Mouse (Mus musculus) gastrocnemius, postnatal 14 days (tissue): ENCODE measurements around the gene Igf1r. TPM values are rescaled to one million over a fixed set of nuclear protein-coding genes. Genes with fewer than 3 reads are reported as not detected.

Experiments used
- DNase-seq: peaks from one replicate; pipeline ENCODE4 v3.0.0; 2021; ENCODE audit warnings: mixed read lengths
- intact Hi-C: fragments of 180-260 bp; cut with DNase I; formaldehyde crosslinking; loops from one replicate; pipeline ENCODE4 v1.15.1; 2025; ENCODE audit warnings: low total_unique reads
- total RNA-seq, 2 experiments: library from RNA; stranded (reverse); gene quantifications; 2 replicates each; pipeline ENCODE4 v1.2.3; 2021

Igf1r gene
- total RNA-seq, 2 experiments from 2014 or later, result 13.1 to 14.0 TPM

DNA sequence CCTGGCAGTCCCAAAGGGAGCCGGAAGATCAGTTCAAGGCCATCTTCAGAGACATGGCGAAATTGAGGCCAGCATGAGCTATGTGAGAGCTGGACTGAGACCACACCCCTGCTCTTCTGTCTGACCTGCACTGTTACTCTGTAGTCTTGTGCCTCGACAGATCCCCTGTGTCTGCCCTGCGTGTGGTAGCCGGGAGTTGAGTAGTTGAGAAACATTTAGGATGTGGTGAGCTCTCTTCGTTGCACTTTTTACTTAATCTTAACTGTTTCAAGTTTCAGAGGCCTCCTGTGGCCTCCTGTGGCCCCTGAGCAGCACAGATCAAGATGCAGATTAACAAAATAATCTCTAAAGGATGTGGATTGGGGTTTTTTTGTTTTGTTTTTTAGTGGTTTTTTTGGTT is 181.1 kb downstream of the Igf1r start:
- intact Hi-C loops, result loop anchor here (5.0 to 10.0 kb wide), 2 partner anchors 171 to 326 kb away; no protein-coding TSS in a partner anchor
- no peak for DNase-seq

DNA sequence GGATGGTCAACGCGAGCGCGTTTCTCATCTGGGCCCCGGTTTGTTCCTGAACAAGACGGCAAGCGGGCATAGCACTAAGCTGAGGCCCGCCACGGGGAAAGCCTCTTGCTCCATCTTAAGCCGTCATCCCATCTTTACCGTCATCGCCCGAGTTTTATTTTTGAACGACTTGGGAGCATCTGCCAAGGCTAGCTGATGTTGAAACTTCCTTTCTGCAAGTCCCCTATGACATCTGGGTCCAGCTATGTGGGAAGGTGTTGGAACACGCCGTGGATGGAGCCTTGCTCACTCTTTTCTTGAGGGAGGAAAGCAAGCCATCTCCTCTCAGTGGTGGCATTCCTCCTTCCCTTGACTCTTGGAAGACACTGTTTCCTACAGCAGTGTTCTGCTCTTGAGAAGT is 182.3 kb downstream of the Igf1r start:
- intact Hi-C loops, result loop anchor here (5.0 to 10.0 kb wide), 2 partner anchors 170 to 328 kb away; no protein-coding TSS in a partner anchor
- DNase-seq, result peak; percentile 39

DNA sequence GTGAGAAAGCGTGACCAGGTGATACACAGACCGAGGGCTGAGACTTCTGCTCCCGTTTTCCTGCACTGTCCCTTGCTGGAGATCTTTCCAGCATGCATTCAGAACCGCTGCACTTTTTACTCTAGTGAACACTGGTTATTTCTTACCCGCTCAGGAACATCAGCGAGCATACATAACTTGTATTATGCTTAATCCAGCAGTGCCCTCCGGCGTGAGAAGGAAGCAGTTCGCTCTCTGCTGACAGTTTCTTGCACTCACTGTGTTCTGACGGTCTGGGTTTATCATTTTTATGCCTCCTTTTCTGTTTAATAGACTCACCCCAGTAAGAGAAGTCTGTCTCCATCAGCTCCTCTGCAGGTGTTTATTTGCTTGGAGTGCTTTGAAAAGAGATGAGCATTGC is 183.4 kb downstream of the Igf1r start:
- intact Hi-C loops, result loop anchor here (10.0 kb wide), 1 partner anchor 169 kb away; no protein-coding TSS in a partner anchor
- no peak for DNase-seq

DNA sequence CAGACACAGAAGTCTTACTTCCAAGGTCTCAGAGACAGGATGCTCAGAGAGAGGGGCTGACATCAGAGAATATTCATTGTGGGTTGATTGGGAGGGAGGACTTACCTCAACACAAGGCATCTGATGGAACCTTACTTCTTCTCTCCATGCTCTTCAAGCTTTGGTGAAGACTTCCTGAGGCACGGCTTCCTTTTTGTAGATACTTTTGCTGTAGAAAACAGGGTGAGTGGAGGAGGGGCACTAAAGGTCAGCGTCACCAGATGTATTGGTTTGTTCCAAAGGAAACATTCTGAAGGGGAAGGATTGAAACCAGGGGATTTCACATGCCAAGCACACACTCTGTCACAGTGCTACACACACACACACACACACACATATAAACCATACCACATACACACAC is 186.8 kb downstream of the Igf1r start:
- intact Hi-C loops, result loop anchor here (10.0 kb wide), 1 partner anchor 165 kb away; no protein-coding TSS in a partner anchor
- no peak for DNase-seq

DNA sequence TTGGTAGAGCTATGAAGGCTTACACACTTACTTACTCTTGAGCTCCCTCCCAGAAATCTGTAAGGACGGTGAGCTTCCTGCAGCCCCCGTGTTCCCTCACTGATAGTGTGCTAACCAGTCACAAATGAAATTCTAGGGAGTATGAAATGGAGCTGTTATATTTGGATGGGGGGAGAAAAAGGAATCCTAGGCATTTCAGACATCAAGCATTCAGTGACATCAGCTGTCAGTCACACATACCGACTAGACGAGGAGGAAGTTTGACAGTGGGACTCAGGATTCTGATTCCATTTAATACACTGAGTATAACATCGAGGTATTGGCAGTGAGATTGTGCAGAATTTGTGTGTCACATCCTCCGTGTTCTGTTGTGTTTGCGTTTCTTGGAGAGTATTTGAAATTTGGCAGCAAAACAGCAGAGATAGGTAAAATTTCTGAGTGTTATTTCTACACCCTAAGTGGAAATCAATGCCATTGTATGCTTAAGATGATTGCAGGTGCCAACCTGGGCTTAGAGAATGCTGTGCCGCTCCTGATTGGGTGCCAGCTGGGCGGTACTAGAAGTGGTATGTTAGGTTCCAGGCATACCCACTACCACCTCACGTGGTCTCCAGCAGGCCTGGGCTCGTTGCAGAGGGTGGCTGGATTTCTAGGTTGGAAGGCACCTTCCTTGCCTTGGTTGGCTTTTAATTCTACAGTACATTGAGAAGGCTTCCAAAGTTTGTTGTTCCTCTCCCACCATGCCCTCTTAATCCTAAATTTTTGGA is 187.6 kb downstream of the Igf1r start:
- no peak for DNase-seq

DNA sequence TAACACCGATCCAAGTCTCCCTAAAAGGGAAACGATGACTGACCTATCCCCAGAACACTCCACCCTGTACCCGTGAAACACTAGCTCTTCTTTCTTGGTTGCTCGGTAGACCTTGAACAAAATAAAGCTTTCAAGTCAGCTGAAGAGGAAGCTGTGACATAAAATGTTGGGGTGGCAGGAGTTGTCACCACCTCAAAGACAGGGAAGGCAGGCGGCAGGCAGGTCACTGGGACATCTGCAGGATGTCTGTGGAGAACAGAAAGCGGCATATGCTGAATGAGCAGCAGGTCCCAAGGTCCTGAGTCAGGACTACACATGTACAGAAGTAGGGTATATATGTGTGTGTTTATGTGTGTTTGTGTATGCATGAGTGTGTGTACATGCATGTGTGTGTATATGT is 191.6 kb downstream of the Igf1r start:
- intact Hi-C loops, result no loop called here
- DNase-seq, result no peak

More for the DNA sequence above, 187.6 kb downstream of the Igf1r start:
- intact Hi-C loops, result no loop called here

DNA sequence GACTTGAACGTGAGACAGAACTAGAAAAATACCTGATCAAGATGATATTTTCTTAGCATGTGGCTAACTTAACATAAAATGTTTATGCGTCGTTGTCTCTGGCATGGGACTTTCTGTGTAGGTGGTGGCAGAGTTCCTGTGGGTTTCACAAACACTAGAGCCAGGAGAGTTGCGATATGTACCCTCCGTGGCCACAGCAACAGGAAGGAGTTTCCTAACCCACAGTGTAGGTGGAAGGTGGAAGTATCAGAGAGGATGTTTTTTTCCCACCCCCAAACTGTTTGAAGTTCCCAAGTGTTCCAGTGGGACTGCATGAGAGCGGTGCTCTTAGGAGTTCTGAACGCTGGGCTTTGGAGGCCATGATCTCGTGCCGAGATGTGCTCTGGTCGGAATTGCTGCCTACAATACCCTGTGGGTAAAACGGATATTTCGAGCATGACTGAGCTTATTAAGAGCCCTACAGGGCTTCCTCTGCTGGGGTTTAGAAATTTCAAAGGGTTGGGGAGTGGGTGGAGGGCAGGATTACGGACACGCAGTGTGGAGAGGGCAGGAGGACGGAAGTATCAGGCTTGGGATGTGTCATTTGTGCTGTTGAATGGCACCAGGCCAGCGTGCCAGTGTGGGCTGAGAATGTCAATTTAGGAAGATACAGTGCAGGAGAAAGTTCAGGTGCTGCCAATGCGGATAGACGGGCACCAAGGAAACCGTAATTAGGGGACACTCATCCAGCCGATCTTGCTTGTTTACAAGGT is 195.8 kb downstream of the Igf1r start:
- intact Hi-C loops, result no loop called here
- no peak for DNase-seq

DNA sequence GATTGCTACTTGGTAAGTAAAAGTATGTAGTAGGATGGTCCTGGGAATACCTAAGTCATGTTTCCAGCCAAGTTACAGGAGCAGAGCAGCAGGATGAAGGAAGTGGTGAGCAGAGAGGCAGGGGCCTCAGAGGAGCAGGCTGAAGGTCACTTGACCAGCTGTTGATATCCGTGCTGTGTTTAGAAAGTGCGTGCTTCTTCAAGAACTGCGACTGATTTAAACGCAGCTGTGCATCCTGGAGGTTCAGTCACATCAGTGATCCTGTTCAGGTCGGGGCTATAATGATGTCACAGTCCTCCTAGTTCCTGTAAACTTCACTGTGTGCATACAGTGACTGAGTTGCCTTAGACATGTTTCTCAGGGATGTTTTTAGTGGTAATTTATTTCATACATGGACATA is 199.3 kb downstream of the Igf1r start:
- intact Hi-C loops, result no loop called here
- no peak for DNase-seq

DNA sequence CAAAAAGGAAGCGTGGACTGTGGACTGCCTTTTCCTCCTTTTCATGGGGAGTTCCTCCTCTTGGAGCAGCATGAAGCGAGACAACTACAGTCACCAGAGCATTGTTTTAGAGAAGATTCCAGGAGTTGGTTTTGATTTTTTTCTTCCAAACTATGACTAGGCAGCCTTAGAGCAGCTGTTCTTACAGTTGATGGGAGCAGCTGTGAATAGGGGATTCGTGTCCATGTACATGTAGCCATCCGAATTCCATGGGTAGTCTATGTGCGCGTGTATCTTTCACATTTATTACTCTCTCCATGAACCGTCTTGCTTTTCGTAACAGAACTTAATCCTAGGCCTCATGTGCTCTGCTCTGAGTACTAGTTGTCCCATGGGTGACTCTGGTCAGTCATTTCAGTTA is 199.8 kb downstream of the Igf1r start:
- intact Hi-C loops, result no loop called here
- DNase-seq, result no peak

DNA sequence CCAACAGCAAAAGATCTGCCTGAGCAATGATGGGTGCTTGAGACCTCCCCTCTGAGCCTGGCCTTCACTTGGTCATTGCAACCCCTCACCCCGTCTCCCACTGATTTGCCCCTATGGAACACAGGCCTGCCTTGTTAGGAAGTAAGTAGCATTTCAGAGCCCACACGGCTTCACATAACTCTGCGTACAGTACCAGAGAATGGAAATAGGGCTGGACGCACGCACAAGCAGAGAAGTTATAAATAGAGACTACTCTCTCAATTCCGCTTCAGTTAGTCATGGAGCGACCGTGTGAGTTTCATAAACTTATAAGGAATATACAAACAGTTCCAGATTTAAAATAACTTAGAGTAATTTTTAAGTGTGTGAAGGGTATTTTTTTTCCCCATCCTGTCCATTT is 200.6 kb downstream of the Igf1r start:
- DNase-seq, result no peak
- intact Hi-C loops, result no loop called here

DNA sequence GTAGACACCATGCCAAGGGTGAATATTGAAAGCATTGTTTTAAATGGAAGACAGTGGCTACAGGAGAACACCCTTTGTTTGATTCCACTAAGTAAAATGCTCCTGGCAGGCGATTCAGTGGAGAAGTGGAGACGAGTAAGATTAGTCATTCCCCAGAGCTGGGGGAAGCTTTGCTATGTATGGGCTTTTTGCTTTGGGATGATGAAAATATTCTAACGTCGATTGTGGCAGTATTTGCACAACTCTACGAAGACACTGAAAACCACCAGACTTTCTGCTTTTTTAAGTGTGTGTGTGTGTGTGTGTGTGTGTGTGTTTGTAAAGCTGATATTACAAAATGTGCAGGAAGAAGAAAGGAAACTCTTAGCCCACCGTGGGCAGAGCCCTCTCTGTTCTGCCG is 202.0 kb downstream of the Igf1r start:
- intact Hi-C loops, result no loop called here
- no peak for DNase-seq

DNA sequence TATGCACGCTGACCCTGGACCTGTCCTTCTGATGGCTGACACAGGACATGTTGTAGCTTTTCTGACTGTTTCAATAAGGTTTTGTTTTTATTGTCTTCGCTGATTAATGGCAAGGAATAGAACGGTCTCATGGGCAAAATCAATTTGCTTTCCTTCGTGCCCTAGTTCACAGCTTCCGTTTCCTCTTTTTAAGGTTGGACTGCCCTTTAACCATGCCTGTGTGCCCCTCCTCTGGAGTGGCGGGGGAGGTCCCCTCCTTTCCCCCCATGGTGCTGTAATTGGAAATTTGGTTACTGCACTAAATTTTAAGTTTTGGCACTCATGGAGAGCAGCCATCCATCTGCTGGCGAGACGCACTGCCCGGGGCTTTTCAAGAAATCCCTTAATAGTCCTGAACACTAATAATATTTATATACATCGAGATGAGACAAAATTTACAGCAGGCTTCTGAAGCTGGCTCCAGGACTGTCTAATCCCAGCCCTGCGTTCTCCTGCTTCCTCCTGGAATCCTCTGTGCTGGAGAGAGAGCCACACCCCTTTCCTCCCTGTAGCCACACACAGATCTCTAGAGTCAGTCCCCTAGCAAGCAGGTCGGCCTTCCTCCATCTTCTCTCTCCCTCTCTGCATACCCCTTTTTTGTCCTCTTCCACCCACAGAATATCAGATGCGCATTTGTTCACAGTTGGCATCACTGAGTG is 207.6 kb downstream of the Igf1r start:
- no peak for DNase-seq
- intact Hi-C loops, result no loop called here

DNA sequence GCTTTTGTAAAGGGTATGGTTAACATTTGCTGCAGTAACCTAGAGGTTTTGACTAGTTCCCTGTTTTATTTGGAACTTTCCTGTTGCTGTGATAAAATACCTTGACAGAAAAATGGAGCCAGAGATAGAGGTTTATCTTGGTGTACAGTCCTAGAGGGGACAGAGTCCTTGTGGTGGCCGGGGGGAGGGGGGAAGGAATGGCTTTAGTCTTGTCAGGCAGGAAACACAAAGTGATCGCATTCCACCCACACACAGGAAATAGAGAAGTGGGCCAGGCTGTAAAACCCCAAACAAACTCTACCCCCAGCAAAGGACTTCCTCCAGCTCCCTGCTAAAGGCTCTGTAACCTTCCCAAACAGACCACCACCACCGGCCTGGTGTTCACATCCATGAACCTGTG is 211.4 kb downstream of the Igf1r start:
- DNase-seq, result no peak
- intact Hi-C loops, result no loop called here

DNA sequence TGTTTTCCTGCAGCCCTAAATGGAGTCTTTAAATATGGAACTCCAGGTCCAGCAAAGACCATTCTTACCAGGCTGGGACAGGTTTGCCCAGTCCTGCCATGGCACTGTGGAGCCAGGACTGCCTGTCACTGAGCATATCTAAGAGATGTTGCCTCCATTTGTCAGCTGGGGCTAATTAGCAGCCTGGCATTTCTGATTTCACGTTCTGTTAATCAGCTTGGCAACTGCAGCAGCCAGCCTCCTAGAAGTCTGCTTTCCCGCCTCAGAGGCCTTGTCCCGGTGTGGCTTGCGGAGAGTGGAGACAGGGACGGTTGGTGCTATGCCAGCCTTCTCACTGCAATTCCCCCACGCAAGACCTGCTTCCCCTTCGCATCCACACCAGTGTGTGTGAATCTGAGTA is 220.1 kb downstream of the Igf1r start:
- intact Hi-C loops, result no loop called here
- DNase-seq, result no peak

DNA sequence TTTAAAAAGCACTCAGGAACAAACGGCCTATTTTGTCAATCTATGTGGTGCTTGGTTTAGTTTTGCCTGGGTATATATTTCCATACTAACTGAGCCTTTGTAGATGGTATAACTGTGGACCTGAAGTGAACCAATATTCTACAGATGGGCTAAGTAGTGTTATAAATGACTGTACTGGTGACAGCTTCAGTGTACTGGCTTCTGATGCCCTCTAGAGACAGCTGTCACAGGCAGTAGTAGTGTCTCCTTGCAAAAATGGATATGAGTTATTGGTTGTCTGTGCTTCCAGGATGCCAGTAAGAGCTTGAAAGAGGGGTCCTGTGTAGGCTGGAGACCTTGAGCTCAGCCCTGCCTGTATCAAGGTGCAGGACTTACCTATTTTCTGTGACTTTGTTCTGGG is 227.0 kb downstream of the Igf1r start:
- intact Hi-C loops, result no loop called here
- DNase-seq, result no peak

DNA sequence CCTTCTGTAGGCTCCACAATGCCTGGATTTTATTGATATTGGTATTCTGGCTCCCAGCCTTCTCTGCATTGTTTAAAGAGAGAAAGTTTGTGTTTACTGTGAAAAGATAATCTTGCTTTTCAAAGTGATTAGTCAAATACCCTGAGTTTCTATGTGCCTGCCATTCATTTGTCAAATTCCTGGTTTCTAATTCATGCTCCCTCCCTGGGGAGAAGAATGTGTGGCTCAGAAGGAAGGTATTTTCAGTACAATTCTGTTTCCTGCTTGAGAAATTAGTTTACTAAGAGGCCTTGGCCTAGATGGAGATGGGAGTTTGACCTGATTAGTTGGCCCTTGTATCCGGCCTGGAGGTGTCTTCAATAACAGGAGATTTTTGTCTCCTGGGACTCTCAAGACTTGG is 228.5 kb downstream of the Igf1r start:
- DNase-seq, result no peak
- intact Hi-C loops, result no loop called here

DNA sequence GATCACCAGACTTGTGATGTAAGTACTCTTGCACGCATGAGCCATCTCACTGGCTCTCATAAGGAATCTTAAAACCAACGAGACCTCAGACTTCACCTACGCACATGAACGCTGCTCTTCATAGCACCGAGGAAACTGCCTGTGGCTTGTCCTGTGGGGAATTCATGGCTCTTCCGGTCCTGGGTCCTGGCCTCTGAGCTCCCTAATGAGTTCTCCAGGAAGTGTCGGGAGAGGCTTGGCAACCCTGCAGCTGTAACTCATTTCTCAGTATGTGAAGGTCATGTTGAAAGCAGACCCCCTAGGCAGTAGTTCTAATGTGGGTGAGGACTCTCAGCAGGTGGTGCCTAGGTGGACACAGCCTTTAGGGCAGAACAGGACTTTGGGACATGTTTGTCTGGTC is 229.4 kb downstream of the Igf1r start:
- intact Hi-C loops, result no loop called here
- DNase-seq, result no peak

DNA sequence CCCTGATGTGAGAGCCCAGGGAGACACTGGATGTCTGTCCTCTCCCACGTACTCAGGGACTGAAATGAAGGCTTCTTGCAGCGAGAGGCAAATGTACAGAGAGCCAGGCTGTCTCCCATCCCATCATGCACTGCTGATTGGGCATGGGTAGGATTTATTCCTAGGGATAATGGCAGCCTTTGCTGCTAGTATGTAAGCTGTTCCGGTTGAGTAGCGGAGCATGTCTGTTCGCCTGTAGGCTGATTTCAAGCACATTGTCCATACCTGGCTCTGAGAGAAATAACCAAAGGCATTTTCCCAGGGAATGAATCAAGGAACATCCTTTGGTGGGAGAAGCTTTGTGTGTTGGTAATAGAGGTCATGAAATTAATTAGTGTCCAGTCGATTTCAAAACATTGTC is 230.1 kb downstream of the Igf1r start:
- intact Hi-C loops, result no loop called here

DNA sequence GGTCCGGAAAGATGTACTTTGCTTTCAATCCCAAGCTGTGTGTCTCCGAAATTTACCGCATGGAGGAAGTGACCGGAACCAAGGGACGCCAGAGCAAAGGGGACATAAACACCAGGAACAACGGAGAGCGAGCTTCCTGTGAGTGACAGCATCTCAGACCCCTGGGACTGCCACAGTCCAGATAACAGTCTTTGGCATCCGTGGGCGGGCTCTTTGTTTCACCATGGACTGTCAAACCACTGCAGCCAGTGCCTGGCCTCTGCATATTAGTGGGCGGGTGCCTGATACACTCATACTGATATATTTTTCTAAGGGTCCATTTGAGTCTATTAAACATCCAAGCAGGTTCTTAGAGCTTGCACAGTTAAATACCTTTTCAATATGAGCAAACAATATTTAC is 230.8 kb downstream of the Igf1r start:
- intact Hi-C loops, result no loop called here
- DNase-seq, result no peak

More for the DNA sequence above, 230.1 kb downstream of the Igf1r start:
- no peak for DNase-seq

DNA sequence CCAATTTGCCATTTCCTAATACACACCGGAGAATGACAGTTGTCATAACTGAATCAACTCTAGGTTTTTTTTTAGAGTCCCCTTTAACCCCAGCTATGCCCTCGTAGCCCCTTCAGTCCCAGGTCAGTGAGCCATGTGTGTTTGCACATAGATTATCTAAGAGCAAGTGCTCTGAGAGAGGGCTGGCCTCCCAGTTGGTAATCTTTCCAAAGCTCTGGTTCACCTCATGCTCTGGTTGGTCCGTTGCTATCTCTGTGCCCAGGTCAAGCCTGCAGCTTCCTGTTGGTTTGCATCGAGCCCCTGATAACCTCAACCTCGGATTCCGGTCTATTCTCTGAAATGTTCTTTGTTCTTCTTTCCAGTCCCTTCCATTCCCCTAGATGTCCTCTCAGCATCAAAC is 236.6 kb downstream of the Igf1r start:
- intact Hi-C loops, result no loop called here
- DNase-seq, result no peak
